Mouse (Mus musculus) kidney, postnatal 36 days (tissue): Measurements from ENCODE around the gene P2ry14.
"Not testable (repeated sequence)": the region's sequence is repeated elsewhere in the genome, so short reads cannot be mapped to it uniquely, and the experiment has no call there.

Source experiments
- DNase-seq, 2 experiments: peaks; one replicate each; pipeline ENCODE4 v3.0.0; 2021 to 2022; ENCODE audit warnings: mixed read lengths in 2 of 2

Gene P2ry14

GRCm38 (mm10) chr3:59102146-59102545, 51.3 kb downstream of the P2ry14 start:
- DNase-seq = no peak

- no peak for DNase-seq
These were observed 52.0 kb downstream of the P2ry14 start, which contains the start of gene Gpr171 for GRCm38 (mm10) chr3:59101218-59101986. Gene Gpr171 (minus strand): TSS chr3:59101821.

GRCm38 (mm10) chr3:59098540-59098939, 54.9 kb downstream of the P2ry14 start:
- no peak for DNase-seq

GRCm38 (mm10) chr3:59097421-59097820, 56.0 kb downstream of the P2ry14 start:
- DNase-seq = no peak

GRCm38 (mm10) chr3:59092702-59093101, 60.7 kb downstream of the P2ry14 start:
- no peak for DNase-seq

- no peak for DNase-seq
These were observed 72.5 kb downstream of the P2ry14 start for GRCm38 (mm10) chr3:59080919-59081318.

GRCm38 (mm10) chr3:59080293-59080916, 73.0 kb downstream of the P2ry14 start:
- no peak for DNase-seq

GRCm38 (mm10) chr3:59079327-59079726, 74.1 kb downstream of the P2ry14 start:
- DNase-seq = peak; percentile 45 to 67

GRCm38 (mm10) chr3:59078585-59078984, 74.8 kb downstream of the P2ry14 start:
- DNase-seq = no peak

GRCm38 (mm10) chr3:59077278-59077677, 76.1 kb downstream of the P2ry14 start:
- peak; percentile 10 to 31 for DNase-seq

GRCm38 (mm10) chr3:59069071-59069470, 84.3 kb downstream of the P2ry14 start:
- not testable (repeated sequence) for DNase-seq

GRCm38 (mm10) chr3:59066558-59067294, 86.7 kb downstream of the P2ry14 start:
- DNase-seq = no peak

GRCm38 (mm10) chr3:59065937-59066336, 87.5 kb downstream of the P2ry14 start:
- DNase-seq = no peak
